Mouse (Mus musculus) retina, adult 2 months (tissue): ENCODE results near the gene Pdcd7.

ENCODE experiments used
- DNase-seq: peaks from one replicate; pipeline ENCODE4 v3.0.0-alpha.2; 2012; ENCODE audit warnings: low read depth, low spot score

Gene Pdcd7

GRCm38 (mm10) chr9:65394360-65394759, 48.5 kb downstream of the Pdcd7 start:
- DNase-seq: no peak

DNA sequence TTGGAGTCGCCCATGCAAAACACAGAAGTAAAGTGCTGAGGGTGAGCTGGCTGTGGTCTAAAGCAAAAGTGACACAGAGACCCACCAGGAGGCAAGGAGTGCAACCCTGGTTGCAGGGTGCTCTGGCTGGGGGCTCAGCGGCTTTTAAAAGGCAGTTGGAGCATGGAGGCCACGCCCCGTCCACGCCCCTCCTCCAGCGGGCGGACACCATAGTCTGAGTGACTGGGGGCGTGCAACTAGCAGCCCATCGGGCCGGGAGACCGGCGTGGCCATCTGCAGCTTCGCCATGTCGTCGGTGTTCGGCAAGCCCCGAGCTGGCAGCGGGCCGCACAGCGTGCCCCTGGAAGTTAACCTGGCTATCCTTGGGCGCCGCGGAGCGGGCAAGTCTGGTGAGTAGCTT, 52.4 kb downstream of the Pdcd7 start, which contains the start of gene Rasl12:
Rasl12 (plus strand) TSS at position 228 of the 400 bp plus-strand sequence.
- DNase-seq: no peak

GRCm38 (mm10) chr9:65399934-65400333, 54.0 kb downstream of the Pdcd7 start:
- DNase-seq: no peak

DNA sequence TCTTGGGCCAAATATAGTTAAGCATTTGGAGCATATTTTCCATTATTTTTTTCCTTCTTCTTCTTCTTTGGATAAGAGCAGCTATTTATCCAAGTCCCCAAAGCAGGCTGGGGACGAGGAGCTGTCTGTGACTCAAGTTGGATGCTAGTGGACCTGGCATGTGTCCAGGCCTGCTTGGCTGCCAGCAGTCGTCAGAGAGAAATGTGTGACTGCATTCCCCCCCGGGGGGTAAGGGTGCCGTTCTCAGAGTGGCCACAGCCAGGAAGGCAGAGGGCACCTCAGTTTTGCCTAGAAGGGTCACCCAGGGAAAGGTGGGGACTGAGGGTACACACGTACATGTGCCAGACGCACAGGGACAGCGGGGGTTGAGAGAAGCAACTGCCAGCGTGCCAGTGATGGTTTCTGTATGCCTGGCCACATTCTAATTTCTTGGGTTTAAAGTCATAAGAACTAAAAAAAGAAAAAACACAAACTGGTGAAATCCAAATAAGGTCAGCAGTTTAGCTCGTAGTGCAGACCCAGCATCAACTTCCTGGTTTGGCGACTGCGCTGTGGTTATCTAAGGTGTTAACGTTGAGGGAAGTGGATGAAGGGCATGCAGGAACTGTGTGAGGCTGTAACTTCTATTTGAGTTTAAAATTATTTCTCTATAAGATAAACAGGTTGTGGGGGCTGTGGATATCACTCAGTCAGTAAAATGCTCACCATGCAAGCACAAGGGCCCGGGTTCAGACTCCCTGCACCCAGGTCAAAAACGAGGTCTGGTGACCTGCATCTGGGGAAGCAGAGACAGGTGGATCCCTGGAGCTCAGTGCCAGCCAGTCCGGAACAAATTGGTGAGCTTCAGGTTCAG, 58.7 kb downstream of the Pdcd7 start:
- no peak for DNase-seq

- DNase-seq: no peak
Measured at GRCm38 (mm10) chr9:65405184-65405449, 59.2 kb downstream of the Pdcd7 start.

- DNase-seq: no peak
Measured at GRCm38 (mm10) chr9:65407327-65407726, 61.4 kb downstream of the Pdcd7 start.

DNA sequence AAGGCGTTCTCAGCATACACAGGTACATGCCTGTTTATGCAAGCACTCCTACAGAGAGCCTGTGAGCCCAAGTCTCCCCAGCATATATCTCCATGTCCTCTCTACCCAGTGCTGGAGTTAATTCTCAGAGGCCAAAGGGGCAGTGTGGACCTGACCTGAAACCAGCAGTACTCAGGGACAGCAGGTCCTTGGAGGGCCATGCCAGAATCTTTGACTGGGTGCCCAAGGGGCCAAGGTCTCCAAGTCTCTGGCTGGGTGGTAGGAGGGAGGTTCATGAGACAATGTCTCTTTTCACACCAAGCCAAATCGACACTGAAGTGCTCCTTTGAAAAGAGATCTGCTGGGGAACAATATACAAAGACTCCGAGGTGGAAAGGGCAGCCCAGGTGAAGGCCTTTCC, 62.0 kb downstream of the Pdcd7 start:
- DNase-seq: no peak

- no peak for DNase-seq
Measured at GRCm38 (mm10) chr9:65408871-65409295, 63.0 kb downstream of the Pdcd7 start.
